Mouse (Mus musculus): ENCODE data around the gene Crip2.

DNA sequence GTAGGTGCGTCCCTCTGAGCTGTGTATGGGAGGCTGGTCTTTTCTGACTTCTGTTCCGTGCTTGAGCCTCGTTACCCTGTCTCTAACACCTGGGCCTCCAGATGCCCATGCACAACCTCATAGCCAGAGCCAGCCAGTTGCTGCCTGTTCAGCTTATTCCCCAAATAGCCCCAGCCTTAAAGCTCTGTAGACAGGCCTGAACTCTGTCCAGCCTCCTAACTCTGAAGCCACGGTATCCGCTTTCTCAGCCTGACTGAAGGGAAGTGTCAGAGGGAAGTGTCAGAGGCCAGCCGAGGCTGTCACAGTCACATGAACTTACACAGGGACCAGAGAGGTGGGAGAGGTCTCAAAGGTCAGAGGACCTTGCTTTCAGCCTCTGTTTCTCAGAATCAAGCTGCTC is 15.3 kb upstream of the Crip2 start:
- TF ChIP-seq CTCF (IDR thresholded peaks at IDR 0.05; ENCODE audit: insufficient read depth, low read length) (no peak), POLR2A (IDR thresholded peaks at IDR 0.05; ENCODE audit: borderline replicate concordance, extremely low read depth, low read depth, low read length) (no peak)
